Mouse (Mus musculus) kidney, postnatal 25 days (tissue): ENCODE results near the gene Map4k2.

Source experiments
- DNase-seq, 2 experiments: peaks; one replicate each; pipeline ENCODE4 v3.0.0; 2021; ENCODE audit warnings: mixed read lengths in 2 of 2

The Map4k2 gene

GRCm38 (mm10) chr19:6347615-6348014 lies 6.7 kb downstream of the Map4k2 start:
- no peak for DNase-seq

- peak in 1 of 2 experiments; percentile 48 for DNase-seq
These were observed 7.8 kb downstream of the Map4k2 start for GRCm38 (mm10) chr19:6348717-6349116.

GRCm38 (mm10) chr19:6349215-6349983 lies 8.5 kb downstream of the Map4k2 start:
- peak; percentile 55 to 81 for DNase-seq

- peak; percentile 46 to 47 for DNase-seq
These were observed 10.6 kb downstream of the Map4k2 start for GRCm38 (mm10) chr19:6351431-6352106.

GRCm38 (mm10) chr19:6352107-6352505 lies 11.2 kb downstream of the Map4k2 start:
- no peak for DNase-seq

GRCm38 (mm10) chr19:6354030-6354429 lies 13.1 kb downstream of the Map4k2 start:
- no peak for DNase-seq

- no peak for DNase-seq
These were observed 20.4 kb downstream of the Map4k2 start for GRCm38 (mm10) chr19:6361291-6361690.

- no peak for DNase-seq
These were observed 22.1 kb downstream of the Map4k2 start for GRCm38 (mm10) chr19:6363091-6363410.

- DNase-seq: peak; percentile 99 to 100
These were observed 22.7 kb downstream of the Map4k2 start, which contains the start of gene Sf1 for GRCm38 (mm10) chr19:6363411-6364240. Gene Sf1 (plus strand): TSS chr19:6363690.

GRCm38 (mm10) chr19:6364317-6364725 lies 23.4 kb downstream of the Map4k2 start:
- DNase-seq: peak; percentile 93 to 96

GRCm38 (mm10) chr19:6364842-6365241 lies 23.9 kb downstream of the Map4k2 start:
- DNase-seq: no peak

- no peak for DNase-seq
These were observed 29.2 kb downstream of the Map4k2 start for GRCm38 (mm10) chr19:6370175-6370574.

GRCm38 (mm10) chr19:6372433-6372832 lies 31.5 kb downstream of the Map4k2 start:
- no peak for DNase-seq

GRCm38 (mm10) chr19:6373539-6374400 lies 32.8 kb downstream of the Map4k2 start:
- DNase-seq: peak; percentile 86 to 95

GRCm38 (mm10) chr19:6374571-6374970 lies 33.6 kb downstream of the Map4k2 start:
- DNase-seq: no peak

GRCm38 (mm10) chr19:6375423-6376254 lies 34.7 kb downstream of the Map4k2 start:
- DNase-seq: peak in 1 of 2 experiments; percentile 48

- peak; percentile 67 to 76 for DNase-seq
These were observed 35.3 kb downstream of the Map4k2 start for GRCm38 (mm10) chr19:6376255-6376564.

GRCm38 (mm10) chr19:6376643-6377042 lies 35.7 kb downstream of the Map4k2 start:
- no peak for DNase-seq

GRCm38 (mm10) chr19:6377327-6378040 lies 36.5 kb downstream of the Map4k2 start:
- DNase-seq: no peak

- no peak for DNase-seq
These were observed 39.7 kb downstream of the Map4k2 start for GRCm38 (mm10) chr19:6380411-6381166.
